Mouse (Mus musculus): ENCODE results near the gene Hsd17b11. TPM values are rescaled to one million over a fixed set of nuclear protein-coding genes. Genes with fewer than 3 reads are reported as not detected.

Hsd17b11 gene
- polyA plus RNA-seq, 1 experiment from 2014 or later, result 2.6 TPM

GRCm38 (mm10) chr5:104042906-104043305 lies 21.2 kb upstream of the Hsd17b11 start:
- Histone ChIP-seq H3K4me3 (ENCODE audit: low read depth, low read length) (no peak overlapping the region), H3K9ac (ENCODE audit: low read length) (no peak overlapping the region), H3K4me1 (ENCODE audit: control insufficient read depth, insufficient read depth, low read length) (peaks cover 3% of the 10 kb centered on the region; the same call in 1 of the 2 replicates), H3K27ac (replicated peaks; ENCODE audit: low read depth, low read length) (no peak overlapping the region), H3K4me2 (ENCODE audit: low read depth, severe bottlenecking) (no peak overlapping the region), H3K9me3 (ENCODE audit: control insufficient read depth, low read length) (no peaks in the 10 kb centered on the region), H3K27me3 (ENCODE audit: control insufficient read depth, insufficient read depth, low read length) (no peaks in the 10 kb centered on the region), H3K36me3 (ENCODE audit: control insufficient read depth, insufficient read depth, low read length) (no peaks in the 10 kb centered on the region)
- no peak for ATAC-seq (ENCODE audit: insufficient number of reproducible peaks, low FRiP score, low TSS enrichment, low read depth)
- DNase-seq (ENCODE audit: low spot score), result no peak
- WGBS, result 96% methylated on average over 2 of the region's 2 CpGs

GRCm38 (mm10) chr5:104039154-104039932 lies 17.6 kb upstream of the Hsd17b11 start:
- Histone ChIP-seq H3K9me3 (ENCODE audit: control insufficient read depth, low read length) (no peaks in the 10 kb centered on the region), H3K27ac (replicated peaks; ENCODE audit: low read depth, low read length) (no peak overlapping the region), H3K4me3 (ENCODE audit: low read depth, low read length) (no peak overlapping the region), H3K36me3 (ENCODE audit: control insufficient read depth, insufficient read depth, low read length) (no peaks in the 10 kb centered on the region), H3K27me3 (ENCODE audit: control insufficient read depth, insufficient read depth, low read length) (no peaks in the 10 kb centered on the region), H3K9ac (ENCODE audit: low read length) (no peak overlapping the region), H3K4me1 (ENCODE audit: control insufficient read depth, insufficient read depth, low read length) (no peaks in the 10 kb centered on the region), H3K4me2 (ENCODE audit: low read depth, severe bottlenecking) (no peak overlapping the region)
- ATAC-seq (ENCODE audit: insufficient number of reproducible peaks, low FRiP score, low TSS enrichment, low read depth) (no peak), DNase-seq (ENCODE audit: low spot score) (no peak)
- WGBS, result 65% methylated on average over 6 of the region's 6 CpGs

GRCm38 (mm10) chr5:104036686-104037085 lies 15.0 kb upstream of the Hsd17b11 start:
- no peak for ATAC-seq (ENCODE audit: insufficient number of reproducible peaks, low FRiP score, low TSS enrichment, low read depth)
- no peak for DNase-seq (ENCODE audit: low spot score)
- Histone ChIP-seq H3K9ac (ENCODE audit: low read length) (no peak overlapping the region), H3K36me3 (ENCODE audit: control insufficient read depth, insufficient read depth, low read length) (no peaks in the 10 kb centered on the region), H3K4me3 (ENCODE audit: low read depth, low read length) (no peak overlapping the region), H3K4me1 (ENCODE audit: control insufficient read depth, insufficient read depth, low read length) (no peaks in the 10 kb centered on the region), H3K27ac (replicated peaks; ENCODE audit: low read depth, low read length) (no peak overlapping the region), H3K27me3 (ENCODE audit: control insufficient read depth, insufficient read depth, low read length) (no peaks in the 10 kb centered on the region), H3K9me3 (ENCODE audit: control insufficient read depth, low read length) (no peaks in the 10 kb centered on the region), H3K4me2 (ENCODE audit: low read depth, severe bottlenecking) (no peak overlapping the region)
- WGBS, result 100% methylated on average over 1 of the region's 1 CpGs

GRCm38 (mm10) chr5:104035824-104036223 lies 14.1 kb upstream of the Hsd17b11 start:
- Histone ChIP-seq H3K4me2 (ENCODE audit: low read depth, severe bottlenecking) (no peak overlapping the region), H3K9ac (ENCODE audit: low read length) (no peak overlapping the region), H3K27me3 (ENCODE audit: control insufficient read depth, insufficient read depth, low read length) (no peaks in the 10 kb centered on the region), H3K4me1 (ENCODE audit: control insufficient read depth, insufficient read depth, low read length) (no peaks in the 10 kb centered on the region), H3K9me3 (ENCODE audit: control insufficient read depth, low read length) (no peaks in the 10 kb centered on the region), H3K27ac (replicated peaks; ENCODE audit: low read depth, low read length) (no peak overlapping the region), H3K36me3 (ENCODE audit: control insufficient read depth, insufficient read depth, low read length) (no peaks in the 10 kb centered on the region), H3K4me3 (ENCODE audit: low read depth, low read length) (no peak overlapping the region)
- ATAC-seq (ENCODE audit: insufficient number of reproducible peaks, low FRiP score, low TSS enrichment, low read depth), result no peak
- DNase-seq (ENCODE audit: low spot score), result no peak
- 72% methylated on average over 1 of the region's 1 CpGs for WGBS

GRCm38 (mm10) chr5:104035066-104035465 lies 13.3 kb upstream of the Hsd17b11 start:
- H3K9me3 ChIP-seq (ENCODE audit: control insufficient read depth, low read length), result no peaks in the 10 kb centered on the region
- no peak overlapping the region for H3K4me2 ChIP-seq (ENCODE audit: low read depth, severe bottlenecking)
- DNase-seq (ENCODE audit: low spot score) (no peak), ATAC-seq (ENCODE audit: insufficient number of reproducible peaks, low FRiP score, low TSS enrichment, low read depth) (no peak)
- no peak overlapping the region for H3K27ac ChIP-seq (replicated peaks; ENCODE audit: low read depth, low read length)
- no peaks in the 10 kb centered on the region for H3K4me1 ChIP-seq (ENCODE audit: control insufficient read depth, insufficient read depth, low read length)
- no peaks in the 10 kb centered on the region for H3K27me3 ChIP-seq (ENCODE audit: control insufficient read depth, insufficient read depth, low read length)
- H3K9ac ChIP-seq (ENCODE audit: low read length), result no peak overlapping the region
- H3K4me3 ChIP-seq (ENCODE audit: low read depth, low read length), result no peak overlapping the region
- no peaks in the 10 kb centered on the region for H3K36me3 ChIP-seq (ENCODE audit: control insufficient read depth, insufficient read depth, low read length)

GRCm38 (mm10) chr5:104032434-104033097 lies 10.8 kb upstream of the Hsd17b11 start:
- H3K27ac ChIP-seq (replicated peaks; ENCODE audit: low read depth, low read length), result no peak overlapping the region
- no peaks in the 10 kb centered on the region for H3K9me3 ChIP-seq (ENCODE audit: control insufficient read depth, low read length)
- no peaks in the 10 kb centered on the region for H3K36me3 ChIP-seq (ENCODE audit: control insufficient read depth, insufficient read depth, low read length)
- no peak overlapping the region for H3K9ac ChIP-seq (ENCODE audit: low read length)
- no peak overlapping the region for H3K4me3 ChIP-seq (ENCODE audit: low read depth, low read length)
- DNase-seq (ENCODE audit: low spot score) (no peak), ATAC-seq (ENCODE audit: insufficient number of reproducible peaks, low FRiP score, low TSS enrichment, low read depth) (no peak)
- WGBS, result 84% methylated on average over 2 of the region's 2 CpGs
- no peaks in the 10 kb centered on the region for H3K27me3 ChIP-seq (ENCODE audit: control insufficient read depth, insufficient read depth, low read length)
- no peaks in the 10 kb centered on the region for H3K4me1 ChIP-seq (ENCODE audit: control insufficient read depth, insufficient read depth, low read length)
- no peak overlapping the region for H3K4me2 ChIP-seq (ENCODE audit: low read depth, severe bottlenecking)

GRCm38 (mm10) chr5:104025245-104025854 lies 3.6 kb upstream of the Hsd17b11 start:
- Histone ChIP-seq H3K9ac (ENCODE audit: low read length) (no peak overlapping the region), H3K4me2 (ENCODE audit: low read depth, severe bottlenecking) (no peak overlapping the region), H3K4me3 (ENCODE audit: low read depth, low read length) (no peak overlapping the region), H3K27me3 (ENCODE audit: control insufficient read depth, insufficient read depth, low read length) (no peaks in the 10 kb centered on the region), H3K36me3 (ENCODE audit: control insufficient read depth, insufficient read depth, low read length) (no peaks in the 10 kb centered on the region), H3K9me3 (ENCODE audit: control insufficient read depth, low read length) (no peaks in the 10 kb centered on the region), H3K27ac (replicated peaks; ENCODE audit: low read depth, low read length) (no peak overlapping the region), H3K4me1 (ENCODE audit: control insufficient read depth, insufficient read depth, low read length) (0 out of 2 replicates have a peak, but pooled peaks cover 3% of the 10 kb centered on the region)
- WGBS, result 41% methylated on average over 17 of the region's 17 CpGs
- DNase-seq (ENCODE audit: low spot score) (no peak), ATAC-seq (ENCODE audit: insufficient number of reproducible peaks, low FRiP score, low TSS enrichment, low read depth) (no peak)

GRCm38 (mm10) chr5:104024762-104025161 lies 3.0 kb upstream of the Hsd17b11 start:
- H3K9me3 ChIP-seq (ENCODE audit: control insufficient read depth, low read length), result no peaks in the 10 kb centered on the region
- no peak overlapping the region for H3K4me3 ChIP-seq (ENCODE audit: low read depth, low read length)
- no peak overlapping the region for H3K27ac ChIP-seq (replicated peaks; ENCODE audit: low read depth, low read length)
- DNase-seq (ENCODE audit: low spot score) (no peak), ATAC-seq (ENCODE audit: insufficient number of reproducible peaks, low FRiP score, low TSS enrichment, low read depth) (no peak)
- no peak overlapping the region for H3K4me2 ChIP-seq (ENCODE audit: low read depth, severe bottlenecking)
- 0 out of 2 replicates have a peak, but pooled peaks cover 5% of the 10 kb centered on the region for H3K4me1 ChIP-seq (ENCODE audit: control insufficient read depth, insufficient read depth, low read length)
- H3K27me3 ChIP-seq (ENCODE audit: control insufficient read depth, insufficient read depth, low read length), result no peaks in the 10 kb centered on the region
- H3K36me3 ChIP-seq (ENCODE audit: control insufficient read depth, insufficient read depth, low read length), result no peaks in the 10 kb centered on the region
- H3K9ac ChIP-seq (ENCODE audit: low read length), result no peak overlapping the region
- 65% methylated on average over 11 of the region's 11 CpGs for WGBS

Measured in limb, embryonic 11.5 days (tissue).